Mouse (Mus musculus): Measurements from ENCODE around the gene Mst1. TPM values are rescaled to one million over a fixed set of nuclear protein-coding genes. Genes with fewer than 3 reads are reported as not detected.

Mst1 gene
- total RNA-seq, 2 experiments from 2014 or later: 6.6 to 48.8 TPM

- ATAC-seq (replicated peaks; ENCODE audit: low FRiP score, poor library complexity, severe bottlenecking): peak; percentile 65
Measured at GRCm38 (mm10) chr9:108094184-108094941, 14.1 kb downstream of the Mst1 start, which contains the start of gene Apeh. Gene Apeh (minus strand): TSS chr9:108094606.

DNA sequence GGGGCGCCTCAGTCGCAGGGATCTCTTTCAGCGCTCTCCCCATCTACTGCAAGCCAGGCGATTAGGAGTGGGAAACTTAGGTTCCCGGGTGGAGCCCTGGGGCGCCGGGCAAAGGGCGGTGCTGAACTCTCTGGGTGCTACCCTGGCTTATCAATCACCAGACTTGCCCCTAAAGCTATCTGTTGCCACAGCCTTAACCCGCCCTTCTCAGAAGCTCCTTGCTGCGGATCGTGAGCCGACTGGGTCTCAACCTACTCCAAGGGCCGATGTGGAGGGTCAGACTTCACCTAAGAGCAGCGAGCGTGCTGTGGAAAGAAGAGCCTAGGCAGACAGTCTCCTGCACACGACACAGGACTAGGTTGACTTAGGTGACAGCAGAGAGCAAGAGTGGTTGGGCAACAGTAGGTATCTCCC is 14.8 kb downstream of the Mst1 start:
- peak; percentile 72 for ATAC-seq (replicated peaks; ENCODE audit: low FRiP score, poor library complexity, severe bottlenecking)

GRCm38 (mm10) chr9:108095518-108095917 is 15.3 kb downstream of the Mst1 start:
- peak; percentile 48 for ATAC-seq (replicated peaks; ENCODE audit: low FRiP score, poor library complexity, severe bottlenecking)

GRCm38 (mm10) chr9:108095949-108096712 is 15.9 kb downstream of the Mst1 start:
- ATAC-seq (replicated peaks; ENCODE audit: low FRiP score, poor library complexity, severe bottlenecking): peak; percentile 36

DNA sequence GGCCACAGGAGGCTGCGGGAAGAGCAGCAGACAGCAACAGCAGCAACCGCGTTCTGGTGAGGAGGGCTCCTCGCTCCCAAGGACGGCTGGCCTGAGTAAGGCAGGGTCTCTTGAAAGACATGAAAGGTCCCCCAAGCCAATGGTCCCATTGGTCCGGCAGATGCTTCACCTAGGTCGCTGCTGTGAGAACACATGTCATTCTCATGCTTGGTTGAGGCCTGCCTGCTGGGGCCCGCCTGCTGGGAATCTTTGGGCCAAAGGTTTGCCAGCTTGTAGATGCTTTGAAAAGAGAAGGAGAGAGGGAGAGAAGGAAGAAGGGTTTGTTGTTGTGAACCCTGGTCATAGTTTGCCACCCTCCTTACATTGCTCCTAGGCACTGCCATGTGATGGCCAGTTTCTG is 19.4 kb downstream of the Mst1 start:
- ATAC-seq (replicated peaks; ENCODE audit: low FRiP score, poor library complexity, severe bottlenecking): no peak

GRCm38 (mm10) chr9:108104766-108105548 is 24.7 kb downstream of the Mst1 start:
- ATAC-seq (replicated peaks; ENCODE audit: low FRiP score, poor library complexity, severe bottlenecking): peak; percentile 31; the same call in 1 of the 2 replicates

DNA sequence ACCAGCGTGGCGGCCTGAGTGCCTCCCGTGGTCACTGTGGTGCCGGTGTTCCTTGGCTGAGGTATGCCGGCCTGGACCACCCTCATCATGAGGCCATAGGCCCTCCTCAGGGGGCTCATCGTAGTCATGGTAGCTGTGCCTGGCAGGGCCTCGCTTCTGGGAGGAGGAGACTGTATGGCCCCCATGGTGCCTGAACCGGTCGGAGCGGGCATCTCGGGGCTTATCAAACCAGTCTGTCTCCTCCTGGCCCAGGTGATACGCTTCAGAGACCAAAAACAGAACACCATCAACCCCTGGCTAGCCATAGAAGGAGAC is 25.3 kb downstream of the Mst1 start:
- ATAC-seq (replicated peaks; ENCODE audit: low FRiP score, poor library complexity, severe bottlenecking): no peak

DNA sequence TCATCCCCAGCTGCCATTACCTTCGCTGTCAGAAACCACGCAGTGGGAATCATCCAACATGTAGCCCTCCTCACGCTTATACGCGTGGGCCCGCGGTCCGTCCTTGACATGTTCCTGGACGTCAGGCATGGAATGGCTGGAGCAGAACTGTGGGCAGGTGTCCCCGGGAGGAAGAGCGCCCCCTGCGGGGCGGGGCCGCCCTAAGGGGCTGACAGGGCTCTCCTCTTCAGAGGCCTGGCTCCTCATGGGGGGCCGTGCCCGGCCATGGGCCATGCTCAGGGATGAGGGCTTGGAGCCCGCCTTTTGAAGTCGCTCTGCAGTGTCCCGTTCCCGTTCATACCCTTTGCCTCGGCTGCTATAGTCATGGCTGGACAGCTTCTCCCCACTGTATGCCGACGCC is 25.9 kb downstream of the Mst1 start:
- no peak for ATAC-seq (replicated peaks; ENCODE audit: low FRiP score, poor library complexity, severe bottlenecking)

DNA sequence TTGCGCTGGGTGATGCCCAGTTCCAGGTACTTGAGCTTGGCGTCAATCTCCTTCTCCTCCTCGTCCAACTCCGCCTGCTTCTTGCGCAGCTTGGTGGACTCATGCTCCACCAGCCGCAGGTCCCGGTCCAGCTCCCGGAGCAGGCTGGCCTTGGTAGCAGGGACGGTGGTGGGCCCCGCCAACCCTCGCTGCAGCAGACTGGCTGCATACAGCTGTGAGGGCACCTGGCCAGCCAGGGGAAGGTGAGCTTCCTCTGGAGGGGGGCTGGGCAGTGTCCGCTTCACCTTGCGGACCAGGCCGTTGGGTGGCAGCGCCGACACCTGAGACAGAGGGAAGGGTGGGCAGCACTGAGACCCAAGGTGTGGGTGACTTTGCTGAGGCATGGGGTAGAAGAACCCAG is 27.6 kb downstream of the Mst1 start:
- no peak for ATAC-seq (replicated peaks; ENCODE audit: low FRiP score, poor library complexity, severe bottlenecking)

- ATAC-seq (replicated peaks; ENCODE audit: low FRiP score, poor library complexity, severe bottlenecking): no peak
Measured at GRCm38 (mm10) chr9:108110160-108110559, 29.9 kb downstream of the Mst1 start.

GRCm38 (mm10) chr9:108111101-108111592 is 30.9 kb downstream of the Mst1 start:
- ATAC-seq (replicated peaks; ENCODE audit: low FRiP score, poor library complexity, severe bottlenecking): no peak

DNA sequence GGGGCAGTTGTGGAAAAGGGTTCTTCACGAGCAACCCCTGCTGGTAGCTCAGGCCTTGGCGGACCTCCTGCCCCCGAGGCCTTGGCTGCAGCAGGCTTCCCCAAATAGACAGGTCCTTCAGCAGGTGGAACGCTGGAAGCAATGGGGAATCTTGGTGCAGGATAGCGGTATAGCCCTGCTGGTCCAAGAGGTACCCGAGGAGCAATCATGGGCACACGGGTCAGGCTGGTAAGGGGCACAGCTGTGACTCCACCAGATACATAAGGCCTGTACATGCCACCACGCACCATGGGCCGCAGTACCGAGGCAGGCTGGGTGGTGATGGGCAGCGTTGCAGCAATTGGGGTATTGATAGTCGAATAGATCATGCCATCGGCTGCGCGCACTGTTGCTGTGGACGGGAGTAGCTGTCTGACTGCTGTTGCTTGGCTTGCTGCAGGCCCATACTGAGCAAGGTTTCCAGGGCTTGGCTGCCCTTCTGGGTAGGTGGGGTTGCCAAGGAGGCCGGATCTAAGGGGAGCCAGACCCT is 31.4 kb downstream of the Mst1 start:
- no peak for ATAC-seq (replicated peaks; ENCODE audit: low FRiP score, poor library complexity, severe bottlenecking)

DNA sequence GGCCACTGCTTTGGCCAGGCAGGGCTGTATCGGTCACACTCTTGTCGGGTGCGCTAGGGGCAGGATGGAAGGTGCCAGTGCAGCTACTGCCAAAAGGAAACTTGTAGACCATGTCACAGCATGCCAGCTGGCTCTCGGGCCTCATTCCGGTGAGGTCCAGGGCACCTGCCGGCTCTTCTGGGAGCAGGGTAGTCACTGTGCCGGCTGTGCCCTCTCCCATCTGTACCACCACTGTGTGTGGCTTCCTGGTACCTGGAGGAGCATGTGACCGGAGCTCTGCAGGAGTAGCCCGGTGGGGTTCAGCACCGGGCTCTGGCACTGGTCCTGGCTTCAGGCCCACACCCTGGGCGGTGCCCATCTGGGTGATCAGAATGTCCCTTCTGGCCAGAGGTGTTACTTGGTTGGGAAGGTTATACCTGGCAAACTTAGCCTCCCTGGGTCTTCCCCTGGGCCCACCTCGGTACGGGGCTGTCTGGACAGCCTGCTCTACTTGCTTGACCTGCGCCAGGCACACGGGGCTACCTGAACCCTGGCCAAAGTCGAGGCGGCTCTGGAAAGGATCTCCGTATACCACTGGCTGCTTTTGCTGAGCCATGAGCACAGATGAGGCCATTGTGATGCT is 32.6 kb downstream of the Mst1 start:
- ATAC-seq (replicated peaks; ENCODE audit: low FRiP score, poor library complexity, severe bottlenecking): no peak

GRCm38 (mm10) chr9:108115290-108116077 is 35.2 kb downstream of the Mst1 start:
- ATAC-seq (replicated peaks; ENCODE audit: low FRiP score, poor library complexity, severe bottlenecking): no peak

- no peak for ATAC-seq (replicated peaks; ENCODE audit: low FRiP score, poor library complexity, severe bottlenecking)
Measured at GRCm38 (mm10) chr9:108117143-108117542, 36.9 kb downstream of the Mst1 start.

DNA sequence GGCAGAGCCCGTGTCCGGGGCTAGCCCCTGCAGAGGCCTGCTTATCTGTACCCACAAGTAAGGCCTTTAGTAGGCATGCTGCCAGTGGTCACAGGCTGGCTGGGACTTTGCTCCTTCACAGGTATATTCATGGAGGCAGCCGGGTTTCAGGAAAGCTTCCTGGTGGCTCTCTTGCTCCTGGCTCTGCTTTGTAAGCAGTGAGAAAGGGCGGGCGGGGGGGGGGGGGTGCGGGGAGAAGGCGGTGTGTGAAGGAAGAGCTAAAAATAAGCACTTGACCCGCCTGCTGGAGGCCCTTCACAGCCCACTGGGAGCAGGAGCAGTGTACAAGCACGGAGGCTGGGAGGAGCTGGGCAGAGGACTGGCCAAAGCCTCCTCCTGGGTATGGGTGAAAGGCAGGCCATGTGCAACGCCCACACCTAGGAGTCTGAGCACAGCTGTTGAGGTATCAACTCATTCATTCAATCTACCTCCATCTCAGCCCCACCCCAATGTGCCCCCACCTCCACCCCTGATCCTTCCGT is 39.7 kb downstream of the Mst1 start:
- ATAC-seq (replicated peaks; ENCODE audit: low FRiP score, poor library complexity, severe bottlenecking): no peak

DNA sequence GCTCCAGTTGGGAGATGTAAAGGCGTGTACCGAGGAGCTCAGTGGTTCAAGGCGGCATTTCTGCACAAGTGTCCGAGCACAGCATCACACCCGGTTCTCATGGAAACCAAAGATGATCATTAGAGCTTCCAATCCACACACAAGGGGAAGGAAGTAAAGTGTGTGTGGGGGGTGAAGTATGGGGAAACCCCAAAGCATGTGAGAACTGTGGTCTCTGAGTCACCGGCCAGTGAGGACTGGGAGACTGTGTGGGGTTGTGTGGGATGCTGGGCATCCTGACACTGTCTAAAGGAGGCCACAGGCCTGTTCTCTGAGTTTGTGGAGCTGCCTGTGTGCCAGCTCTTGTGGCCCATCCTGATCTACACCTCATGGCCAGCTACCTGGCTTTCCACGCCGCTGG is 40.4 kb downstream of the Mst1 start:
- no peak for ATAC-seq (replicated peaks; ENCODE audit: low FRiP score, poor library complexity, severe bottlenecking)

DNA sequence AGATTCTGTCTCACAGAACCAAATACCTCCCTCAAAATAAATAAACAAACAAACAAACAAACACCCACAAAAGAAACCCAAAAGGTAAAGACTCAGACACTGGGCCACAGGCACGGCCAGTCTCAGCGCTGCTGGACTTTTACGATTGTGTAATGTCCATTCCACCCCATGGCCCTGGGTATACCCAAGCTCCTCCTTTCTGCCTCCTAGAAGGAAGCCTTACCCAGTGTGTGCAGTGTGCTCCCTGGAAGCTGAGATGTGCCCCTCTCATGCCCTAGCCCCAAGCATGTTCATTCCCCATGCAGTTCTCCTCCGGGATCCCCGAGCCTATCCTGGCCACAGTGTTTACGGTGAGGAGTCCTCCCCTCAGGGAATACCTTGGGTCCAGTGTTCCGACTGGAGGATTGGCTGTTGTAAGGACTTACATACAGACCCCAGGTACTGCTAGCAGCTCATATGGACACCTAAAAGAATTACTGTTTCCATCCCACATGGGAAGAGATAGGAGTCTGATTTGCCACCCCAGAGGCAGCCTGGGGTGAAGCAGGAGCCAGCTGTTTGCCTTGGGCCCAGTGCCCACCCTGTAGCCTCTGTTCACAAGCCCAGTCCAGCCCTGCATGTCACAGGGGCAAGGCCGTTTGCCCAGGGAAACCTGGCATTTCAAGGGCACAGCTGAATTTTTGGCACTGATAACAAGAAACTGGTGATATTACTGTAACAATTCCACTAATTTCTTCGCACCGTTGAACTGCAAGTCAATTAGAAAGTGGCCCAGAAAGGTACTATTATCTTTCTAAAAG is 41.1 kb downstream of the Mst1 start:
- no peak for ATAC-seq (replicated peaks; ENCODE audit: low FRiP score, poor library complexity, severe bottlenecking)
